Comparison of ENCODE assay signal across 12 mouse cellular contexts in the genomic region with DNA sequence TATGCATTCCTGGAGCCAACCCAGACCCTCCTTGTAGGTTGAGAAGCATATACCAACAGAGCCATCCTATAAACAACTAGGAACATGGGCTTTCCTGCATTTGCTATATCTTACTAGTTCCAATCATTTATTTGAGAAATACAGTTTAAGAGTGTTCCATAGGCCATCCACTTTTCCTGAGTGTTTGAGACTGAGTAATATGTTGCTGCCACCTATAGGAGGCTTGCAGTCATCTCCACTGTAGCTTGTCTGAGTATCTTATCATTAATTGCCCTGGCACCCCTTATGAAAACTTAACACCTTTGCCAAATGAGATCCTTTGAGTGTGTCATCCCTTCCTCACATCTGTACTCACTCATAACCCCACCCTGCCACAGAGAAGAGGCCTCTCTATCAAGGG. TPM values are rescaled to one million over a fixed set of nuclear protein-coding genes. Genes with fewer than 3 reads are reported as not detected.
DNase-seq lines count a peak whose midpoint lies in the region; ATAC-seq and TF ChIP-seq lines count a peak whose summit lies in the region.
"Had no signal": no experiment of that assay in that cellular context is flagged by ENCODE, and none has a peak within 500 bp of the region (broad histone marks: within the 10 kb centered on the region; RNA-seq: fewer than 3 reads in every experiment).

No protein-coding gene starts in this region.

- no peaks in the 10 kb centered on the region for H3K36me3 ChIP-seq in lung, postnatal 0 days (ENCODE audit: insufficient read depth, low read length)
- peaks cover 6% of the 10 kb centered on the region for H3K36me3 ChIP-seq in hindbrain, embryonic 16.5 days (ENCODE audit: control insufficient read depth, insufficient read depth, low read length)
- H3K36me3 ChIP-seq in heart, embryonic 10.5 days, result no peaks in the 10 kb centered on the region

- no peak for ATAC-seq in lung, postnatal 0 days
- peak; percentile 84; the same call in 1 of the 2 replicates for ATAC-seq in hindbrain, embryonic 16.5 days

- no peak for TF ChIP-seq EP300 in lung, postnatal 0 days (IDR thresholded peaks at IDR 0.05)

- peak; percentile 32; the same call in 1 of the 2 replicates for TF ChIP-seq CTCF in lung, postnatal 0 days (IDR thresholded peaks at IDR 0.05)
- no peak for TF ChIP-seq CTCF in lung, adult 2 months (IDR thresholded peaks at IDR 0.05; ENCODE audit: insufficient read depth, low read length)

- no peaks in the 10 kb centered on the region for H3K27me3 ChIP-seq in lung, postnatal 0 days (replicated peaks; ENCODE audit: insufficient read depth, low read length)
- no peaks in the 10 kb centered on the region for H3K27me3 ChIP-seq in hindbrain, embryonic 16.5 days (replicated peaks; ENCODE audit: control insufficient read depth, insufficient read depth, low read length)
- H3K27me3 ChIP-seq in heart, embryonic 10.5 days (ENCODE audit: insufficient read depth, poor library complexity, severe bottlenecking), result no peaks in the 10 kb centered on the region

- H3K27ac ChIP-seq in lung, postnatal 0 days (ENCODE audit: low read length), result no peak overlapping the region
- no peak overlapping the region for H3K27ac ChIP-seq in hindbrain, embryonic 16.5 days (ENCODE audit: low read depth, low read length)
- H3K27ac ChIP-seq in heart, embryonic 10.5 days, result no peak overlapping the region
- H3K27ac ChIP-seq: gastrocnemius, adult 2 months had no signal

- H3K4me3 ChIP-seq in lung, postnatal 0 days (ENCODE audit: low read depth, low read length), result no peak overlapping the region
- no peak overlapping the region for H3K4me3 ChIP-seq in lung, adult 2 months (replicated peaks; ENCODE audit: extremely low read depth, low read depth, low read length)
- no peak overlapping the region for H3K4me3 ChIP-seq in hindbrain, embryonic 16.5 days (ENCODE audit: low read length)
- H3K4me3 ChIP-seq in heart, embryonic 10.5 days, result no peak overlapping the region
- H3K4me3 ChIP-seq: gastrocnemius, adult 2 months had no signal

- no peaks in the 10 kb centered on the region for H3K9me3 ChIP-seq in lung, postnatal 0 days (ENCODE audit: low read length)
- no peaks in the 10 kb centered on the region for H3K9me3 ChIP-seq in hindbrain, embryonic 16.5 days (ENCODE audit: control insufficient read depth, low read length)
- H3K9me3 ChIP-seq in heart, embryonic 10.5 days, result 0 out of 2 replicates have a peak, but pooled peaks cover 2% of the 10 kb centered on the region

- no peak overlapping the region for H3K4me2 ChIP-seq in lung, postnatal 0 days (replicated peaks; ENCODE audit: low read depth, low read length)
- H3K4me2 ChIP-seq in hindbrain, embryonic 16.5 days (ENCODE audit: low read length), result no peak overlapping the region

- no peak for TF ChIP-seq POLR2A in lung, adult 2 months (IDR thresholded peaks at IDR 0.05; ENCODE audit: borderline replicate concordance, extremely low read depth, low read depth, low read length)

- no peak overlapping the region for H3K9ac ChIP-seq in lung, postnatal 0 days (replicated peaks; ENCODE audit: low read depth)
- H3K9ac ChIP-seq in hindbrain, embryonic 16.5 days (ENCODE audit: low read depth, low read length), result no peak overlapping the region

- DNase-seq in lung, postnatal 0 days (ENCODE audit: low spot score), result no peak
- no peak for DNase-seq in lung, adult 2 months
- peak; percentile 31 for DNase-seq in embryo, embryonic 10 days (ENCODE audit: low spot score)
- peak; percentile 47 for DNase-seq in telencephalon, adult 2 months (ENCODE audit: low read depth, low spot score)
- no peak for DNase-seq in heart, embryonic 10.5 days (ENCODE audit: low spot score)
- no peak for DNase-seq in gastrocnemius, postnatal 4 days (ENCODE audit: low spot score in 2 of 2)
- DNase-seq: cerebellum, adult 8-10 months; gastrocnemius, adult 2 months; layer of hippocampus, postnatal 36 days; lung, adult 18-20 months had no signal

- H3K4me1 ChIP-seq in lung, postnatal 0 days (ENCODE audit: insufficient read depth, low read depth, low read length), result no peaks in the 10 kb centered on the region
- H3K4me1 ChIP-seq in lung, adult 2 months (ENCODE audit: control insufficient read depth, insufficient read depth, low read length), result no peaks in the 10 kb centered on the region
- H3K4me1 ChIP-seq in hindbrain, embryonic 16.5 days (ENCODE audit: control insufficient read depth, insufficient read depth, low read depth, low read length), result no peaks in the 10 kb centered on the region; the same call in 1 of the 2 replicates
- no peaks in the 10 kb centered on the region for H3K4me1 ChIP-seq in heart, embryonic 10.5 days

RNA-seq across cellular contexts. Expression of gene St6gal2, which starts 32.2 kb away (rescaled TPM):
- polyA plus RNA-seq in lung, postnatal 0 days (2015; fragmentation: Nextera tagmentation; extraction: Ambion mirVana), result 0.02 and 0.06 TPM in 2 replicates
- 0.06 TPM in 1 of 2 replicates, not detected in the other for polyA plus RNA-seq in lung, adult 2 months (2012; rRNA removed)
- polyA plus RNA-seq in hindbrain, embryonic 16.5 days (2015; fragmentation: Nextera tagmentation; extraction: Ambion mirVana), result 37.1 and 38.1 TPM in 2 replicates
- polyA plus RNA-seq in heart, embryonic 10.5 days (2016; fragmentation: Nextera tagmentation; extraction: Ambion mirVana), result 0.52 and 2.7 TPM in 2 replicates
- under 1 TPM in 1 of 2 experiments, not detected in 1; 0.05 TPM for total RNA-seq in gastrocnemius, postnatal 4 days (2021)
- total RNA-seq: gastrocnemius, adult 2 months; hematopoietic stem cell, adult 5-6 weeks had no signal

Comparison
In these comparisons a context has a peak if more than half of its experiments do, and no peak if none do; other contexts are left out.
1. DNase-seq: peak in embryo, embryonic 10 days (single experiment) and telencephalon, adult 2 months (single experiment); none in lung, postnatal 0 days (single experiment), lung, adult 2 months (single experiment), heart, embryonic 10.5 days (single experiment) and gastrocnemius, postnatal 4 days (0 of 2).
2. RNA of gene St6gal2, which starts 32.2 kb away (polyA plus RNA-seq): 37.1 to 38.1 TPM in hindbrain, embryonic 16.5 days; 0.52 to 2.7 TPM in heart, embryonic 10.5 days, 0.06 TPM in lung, adult 2 months and 0.02 to 0.06 TPM in lung, postnatal 0 days; every median in the first group is over 10 times any median in the second.